Mouse (Mus musculus) thymus, adult 2 months (tissue): ENCODE measurements around the gene Ruvbl2.
A peak's percentile ranks its signal among the peaks of the same experiment; 100 is the strongest.

Experiments
- CTCF ChIP-seq: fragments of 200-500 bp; IDR thresholded peaks from 2 replicates; pipeline ENCODE4 v1.5.1; 2012; ENCODE audit warnings: mild to moderate bottlenecking, control low read depth, low read length, moderate library complexity, borderline replicate concordance; ENCODE audit not compliant: control insufficient read depth, poor library complexity, insufficient read depth; ENCODE audit errors: extremely low read depth
- POLR2A ChIP-seq: fragments of 200-500 bp; IDR thresholded peaks from 2 replicates; pipeline ENCODE4 v1.6.1; 2012; ENCODE audit warnings: mild to moderate bottlenecking, low read length, control low read depth, moderate library complexity; ENCODE audit not compliant: control insufficient read depth, poor library complexity, insufficient read depth; ENCODE audit errors: extremely low read depth

GRCm38 (mm10) chr7:45447325-45447990 lies 9.6 kb upstream of the Ruvbl2 start:
- peak; percentile 44; the same call in 1 of the 2 replicates for TF ChIP-seq CTCF
- no peak for TF ChIP-seq POLR2A
